Mouse (Mus musculus) frontal cortex, postnatal 10 days (tissue): ENCODE results near the gene Htt.

ENCODE experiments used
- DNase-seq, 2 experiments: peaks; one replicate each; pipeline ENCODE4 v3.0.0; 2022; ENCODE audit warnings: low spot score in 2 of 2, mixed read lengths in 1 of 2

Htt gene

GRCm38 (mm10) chr5:34889252-34889651 is 127.7 kb downstream of the Htt start:
- no peak for DNase-seq

GRCm38 (mm10) chr5:34896697-34897453 is 135.3 kb downstream of the Htt start:
- DNase-seq: no peak

GRCm38 (mm10) chr5:34899787-34900469 is 138.4 kb downstream of the Htt start:
- DNase-seq: no peak

GRCm38 (mm10) chr5:34902371-34902770 is 140.8 kb downstream of the Htt start:
- DNase-seq: no peak

GRCm38 (mm10) chr5:34902811-34903385 is 141.4 kb downstream of the Htt start:
- DNase-seq: no peak

GRCm38 (mm10) chr5:34904412-34904811 is 142.9 kb downstream of the Htt start:
- DNase-seq: no peak

GRCm38 (mm10) chr5:34907230-34907629 is 145.7 kb downstream of the Htt start:
- no peak for DNase-seq

- DNase-seq: no peak
These were observed 146.6 kb downstream of the Htt start, which contains the start of gene Msantd1 for GRCm38 (mm10) chr5:34907910-34908725. Msantd1 (plus strand) TSS chr5:34908012.

GRCm38 (mm10) chr5:34908726-34909633 is 147.4 kb downstream of the Htt start:
- no peak for DNase-seq

GRCm38 (mm10) chr5:34909634-34910503 is 148.3 kb downstream of the Htt start:
- no peak for DNase-seq

- no peak for DNase-seq
These were observed 148.9 kb downstream of the Htt start for GRCm38 (mm10) chr5:34910504-34910815.

- DNase-seq: peak; percentile 46 to 77
These were observed 154.3 kb downstream of the Htt start for GRCm38 (mm10) chr5:34915801-34916200.

- DNase-seq: no peak
These were observed 155.7 kb downstream of the Htt start for GRCm38 (mm10) chr5:34917234-34917655.

- no peak for DNase-seq
These were observed 157.2 kb downstream of the Htt start for GRCm38 (mm10) chr5:34918785-34919184.

GRCm38 (mm10) chr5:34922531-34922930 is 161.0 kb downstream of the Htt start:
- DNase-seq: no peak

GRCm38 (mm10) chr5:34923920-34924319 is 162.4 kb downstream of the Htt start:
- DNase-seq: no peak

GRCm38 (mm10) chr5:34924519-34924918 is 163.0 kb downstream of the Htt start:
- no peak for DNase-seq

GRCm38 (mm10) chr5:34927648-34928047 is 166.1 kb downstream of the Htt start:
- no peak for DNase-seq

- DNase-seq: no peak
These were observed 168.8 kb downstream of the Htt start for GRCm38 (mm10) chr5:34930151-34930975.
